Mouse (Mus musculus) MEL (cell line): ENCODE measurements around the gene Trim46. TPM values are rescaled to one million over a fixed set of nuclear protein-coding genes. Genes with fewer than 3 reads are reported as not detected.

Source experiments
- DNase-seq: peaks from one replicate; pipeline ENCODE4 v3.0.0; 2011; ENCODE audit warnings: low read depth, low spot score
- H3K27ac ChIP-seq: 2 replicates; pipeline ENCODE4 v1.5.1; 2012; ENCODE audit warnings: low read depth, mild to moderate bottlenecking, control low read depth, low read length, moderate library complexity; ENCODE audit not compliant: control insufficient read depth
- H3K27me3 ChIP-seq, 2 experiments: fragments of 150-350 bp in 1 of 2; sonication (generic) in 1 of 2; 2 replicates each; pipeline ENCODE4 v1.6.1; 2012; ENCODE audit warnings: low read length in 2 of 2, mild to moderate bottlenecking in 2 of 2, improper control_type of control experiment in 1 of 2, moderate library complexity in 1 of 2; ENCODE audit not compliant: insufficient read depth in 2 of 2, control insufficient read depth in 1 of 2
- H3K36me3 ChIP-seq, 2 experiments: 2 replicates each; pipeline ENCODE4 v1.6.1; 2012 to 2014; ENCODE audit warnings: low read length in 2 of 2, improper control_type of control experiment in 1 of 2, inconsistent platforms in 1 of 2, mild to moderate bottlenecking in 1 of 2; ENCODE audit not compliant: insufficient read depth in 2 of 2, control insufficient read depth in 1 of 2
- H3K4me1 ChIP-seq, 2 experiments: fragments of 150-350 bp in 1 of 2; sonication (generic) in 1 of 2; 2 replicates each; pipeline ENCODE4 v1.6.1; 2012; ENCODE audit warnings: low read length in 2 of 2, improper control_type of control experiment in 1 of 2, mild to moderate bottlenecking in 1 of 2; ENCODE audit not compliant: insufficient read depth in 2 of 2, control insufficient read depth in 1 of 2
- H3K4me3 ChIP-seq, 2 experiments: fragments of 150-350 bp in 1 of 2; sonication (generic) in 1 of 2; 2 replicates each; pipeline ENCODE4 v1.5.1; 2012; ENCODE audit warnings: low read depth in 2 of 2, low read length in 2 of 2, mild to moderate bottlenecking in 2 of 2, moderate library complexity in 2 of 2, control low read depth in 1 of 2, improper control_type of control experiment in 1 of 2; ENCODE audit not compliant: control insufficient read depth in 1 of 2, insufficient read depth in 1 of 2
- H3K79me2 ChIP-seq: 2 replicates; pipeline ENCODE4 v1.6.1; 2012; ENCODE audit warnings: mild to moderate bottlenecking, low read length, moderate library complexity; ENCODE audit not compliant: control insufficient read depth, poor library complexity, insufficient read depth
- H3K9ac ChIP-seq: 2 replicates; pipeline ENCODE4 v1.6.1; 2012; ENCODE audit warnings: low read depth, mild to moderate bottlenecking, control low read depth, low read length, moderate library complexity; ENCODE audit not compliant: control insufficient read depth, poor library complexity, severe bottlenecking
- H3K9me3 ChIP-seq: fragments of 150-350 bp; sonication (generic); replicated peaks from 2 replicates; pipeline ENCODE4 v1.6.1; 2012; ENCODE audit warnings: mild to moderate bottlenecking, low read length, improper control_type of control experiment, moderate library complexity; ENCODE audit not compliant: insufficient read depth
- BHLHE40 ChIP-seq: IDR thresholded peaks from 2 replicates; pipeline ENCODE4 v1.6.1; 2012; ENCODE audit warnings: low read depth, mild to moderate bottlenecking, inconsistent platforms, low read length, improper control_type of control experiment, borderline replicate concordance
- CHD1 ChIP-seq: IDR thresholded peaks from 2 replicates; pipeline ENCODE4 v1.6.1; 2012; ENCODE audit warnings: low read depth, mild to moderate bottlenecking, inconsistent platforms, low read length, improper control_type of control experiment
- CHD2 ChIP-seq: IDR thresholded peaks from 2 replicates; pipeline ENCODE4 v1.6.1; 2011; ENCODE audit warnings: low read length, improper control_type of control experiment
- CTCF ChIP-seq, 3 experiments: IDR thresholded peaks in 2 of 3; conservative IDR thresholded peaks in 1 of 3; 2 replicates each; pipeline ENCODE4 v1.5.1; 2011 to 2012; ENCODE audit warnings: low read length in 3 of 3, low read depth in 2 of 3, mild to moderate bottlenecking in 2 of 3, improper control_type of control experiment in 1 of 3, inconsistent platforms in 1 of 3, mixed read lengths in 1 of 3, moderate library complexity in 1 of 3; ENCODE audit not compliant: control insufficient read depth in 1 of 3, insufficient read depth in 1 of 3, poor library complexity in 1 of 3, severe bottlenecking in 1 of 3
- E2F4 ChIP-seq: IDR thresholded peaks from 2 replicates; pipeline ENCODE4 v1.6.1; 2011; ENCODE audit warnings: low read depth, low read length, improper control_type of control experiment, borderline replicate concordance
- ELF1 ChIP-seq: IDR thresholded peaks from 2 replicates; pipeline ENCODE4 v1.6.1; 2014; ENCODE audit warnings: low read depth, mild to moderate bottlenecking, inconsistent platforms, low read length, improper control_type of control experiment, moderate library complexity
- EP300 ChIP-seq, 2 experiments: IDR thresholded peaks; 2 replicates each; pipeline ENCODE4 v1.6.1; 2011; ENCODE audit warnings: improper control_type of control experiment in 2 of 2, low read length in 2 of 2, low read depth in 1 of 2, mild to moderate bottlenecking in 1 of 2
- ETS1 ChIP-seq: IDR thresholded peaks from 2 replicates; pipeline ENCODE4 v1.6.1; 2012; ENCODE audit warnings: low read depth, mild to moderate bottlenecking, inconsistent platforms, low read length, improper control_type of control experiment, moderate library complexity
- GATA1 ChIP-seq: IDR thresholded peaks from 2 replicates; pipeline ENCODE4 v1.6.1; 2011; ENCODE audit warnings: low read depth, low read length, improper control_type of control experiment
- HCFC1 ChIP-seq: IDR thresholded peaks from 2 replicates; pipeline ENCODE4 v1.6.1; 2012; ENCODE audit warnings: low read depth, mild to moderate bottlenecking, inconsistent platforms, low read length, improper control_type of control experiment, moderate library complexity
- JUND ChIP-seq: IDR thresholded peaks from 2 replicates; pipeline ENCODE4 v1.6.1; 2011; ENCODE audit warnings: low read depth, mild to moderate bottlenecking, improper control_type of control experiment, low read length
- MAX ChIP-seq: IDR thresholded peaks from 2 replicates; pipeline ENCODE4 v1.6.1; 2011; ENCODE audit warnings: low read length, improper control_type of control experiment
- MEF2A ChIP-seq: IDR thresholded peaks from 2 replicates; pipeline ENCODE4 v1.6.1; 2014; ENCODE audit warnings: low read depth, mild to moderate bottlenecking, inconsistent platforms, low read length, improper control_type of control experiment; ENCODE audit not compliant: poor library complexity, insufficient replicate concordance, severe bottlenecking; ENCODE audit errors: extremely low read depth
- NELFE ChIP-seq: IDR thresholded peaks from 2 replicates; pipeline ENCODE4 v1.6.1; 2011; ENCODE audit warnings: low read depth, low read length, improper control_type of control experiment
- POLR2A ChIP-seq, 2 experiments: IDR thresholded peaks; 2 replicates each; pipeline ENCODE4 v1.6.1; 2011 to 2012; ENCODE audit warnings: low read length in 2 of 2, mild to moderate bottlenecking in 2 of 2, control low read depth in 1 of 2, improper control_type of control experiment in 1 of 2, low read depth in 1 of 2, moderate library complexity in 1 of 2; ENCODE audit not compliant: control insufficient read depth in 1 of 2, insufficient read depth in 1 of 2, poor library complexity in 1 of 2
- POLR2AphosphoS5 ChIP-seq: IDR thresholded peaks from 2 replicates; pipeline ENCODE4 v1.6.1; 2012; ENCODE audit warnings: low read depth, borderline replicate concordance, mild to moderate bottlenecking, inconsistent platforms, low read length, moderate library complexity, mixed read lengths
- SIN3A ChIP-seq: IDR thresholded peaks from 2 replicates; pipeline ENCODE4 v1.6.1; 2012; ENCODE audit warnings: low read length, improper control_type of control experiment, inconsistent platforms
- SMC3 ChIP-seq: IDR thresholded peaks from 2 replicates; pipeline ENCODE4 v1.6.1; 2011; ENCODE audit warnings: low read depth, low read length, improper control_type of control experiment
- TAL1 ChIP-seq: IDR thresholded peaks from 2 replicates; pipeline ENCODE4 v1.6.1; 2012; ENCODE audit warnings: mild to moderate bottlenecking, inconsistent platforms, low read length, moderate library complexity, mixed read lengths
- TCF12 ChIP-seq: IDR thresholded peaks from 2 replicates; pipeline ENCODE4 v1.6.1; 2014; ENCODE audit warnings: low read depth, mild to moderate bottlenecking, inconsistent platforms, low read length, improper control_type of control experiment, moderate library complexity
- ZC3H11A ChIP-seq: IDR thresholded peaks from 2 replicates; pipeline ENCODE4 v1.6.1; 2012; ENCODE audit warnings: low read depth, mild to moderate bottlenecking, inconsistent platforms, low read length, improper control_type of control experiment
- ZKSCAN1 ChIP-seq: IDR thresholded peaks from 2 replicates; pipeline ENCODE4 v1.6.1; 2012; ENCODE audit warnings: low read depth, mild to moderate bottlenecking, inconsistent platforms, low read length, improper control_type of control experiment, moderate library complexity
- ZMIZ1 ChIP-seq: IDR thresholded peaks from 2 replicates; pipeline ENCODE4 v1.6.1; 2012; ENCODE audit warnings: low read depth, mild to moderate bottlenecking, inconsistent platforms, low read length, improper control_type of control experiment, moderate library complexity
- polyA plus RNA-seq, 2 experiments: library from polyadenylated mRNA; stranded (reverse) in 1 of 2; unstranded in 1 of 2; fragments of >175 nt in 1 of 2; fragments of >200 nt in 1 of 2; gene quantifications; 2 replicates each; pipeline versions ENCODE4 v1.2.1 to v1.2.4; 2012; ENCODE audit warnings: low replicate concordance in 2 of 2, low read depth in 1 of 2; ENCODE audit not compliant: insufficient read length in 2 of 2, insufficient read depth in 1 of 2, missing spikeins in 1 of 2
- total RNA-seq: library from RNA; depleted of rRNA; stranded (reverse); fragments of 300-350 nt; gene quantifications from 2 replicates; pipeline ENCODE4 v1.2.3, GENCODE M21; 2012

The Trim46 gene
- total and polyA plus RNA-seq, 3 experiments: 3.3 to 7.7 TPM; not detected in 1

GRCm38 (mm10) chr3:89225321-89225815 is 20.7 kb downstream of the Trim46 start:
- Histone ChIP-seq H3K4me3 (no peak overlapping the region), H3K27me3 (no peaks in the 10 kb centered on the region), H3K9ac (no peak overlapping the region), H3K79me2 (no peaks in the 10 kb centered on the region), H3K9me3 (no peaks in the 10 kb centered on the region), H3K36me3 (peaks cover 0 to 2% of the 10 kb centered on the region in 2 experiments; a peak in 1 of 4 replicates), H3K4me1 (peaks cover 2 to 8% of the 10 kb centered on the region in 2 experiments; a peak in 3 of 4 replicates), H3K27ac (no peak overlapping the region)
- TF ChIP-seq SIN3A (no peak), CTCF (IDR thresholded peaks at IDR 0.05 in 2 of 3, conservative IDR thresholded peaks at IDR 0.05 in 1 of 3; ENCODE audit: control insufficient read depth in 1 of 3, insufficient read depth in 1 of 3, low read depth in 2 of 3, low read length in 3 of 3, poor library complexity in 1 of 3, severe bottlenecking in 1 of 3) (no peak), POLR2A (IDR thresholded peaks at IDR 0.05; ENCODE audit: control insufficient read depth in 1 of 2, insufficient read depth in 1 of 2, low read depth in 1 of 2, low read length in 2 of 2, poor library complexity in 1 of 2) (no peak), POLR2AphosphoS5 (no peak), GATA1 (no peak), JUND (no peak), CHD2 (no peak), MAX (no peak), ZC3H11A (no peak), ELF1 (no peak), ETS1 (no peak), SMC3 (no peak), MEF2A (no peak), NELFE (no peak), TCF12 (no peak), ZKSCAN1 (no peak), ZMIZ1 (no peak), CHD1 (no peak)
- DNase-seq: no peak

- Histone ChIP-seq H3K9me3 (no peaks in the 10 kb centered on the region), H3K27ac (no peak overlapping the region), H3K9ac (no peak overlapping the region), H3K4me1 (peaks cover 2 to 8% of the 10 kb centered on the region in 2 experiments; a peak in 3 of 4 replicates), H3K79me2 (no peaks in the 10 kb centered on the region), H3K4me3 (no peak overlapping the region), H3K36me3 (peaks cover 0 to 2% of the 10 kb centered on the region in 2 experiments; a peak in 1 of 4 replicates), H3K27me3 (no peaks in the 10 kb centered on the region)
- TF ChIP-seq POLR2A (IDR thresholded peaks at IDR 0.05; ENCODE audit: control insufficient read depth in 1 of 2, insufficient read depth in 1 of 2, low read depth in 1 of 2, low read length in 2 of 2, poor library complexity in 1 of 2): no peak
- TF ChIP-seq SMC3: no peak
- no peak for TF ChIP-seq TAL1
- TF ChIP-seq BHLHE40: no peak
- TF ChIP-seq HCFC1: no peak
- TF ChIP-seq GATA1: no peak
- no peak for TF ChIP-seq E2F4
- TF ChIP-seq JUND: no peak
- TF ChIP-seq ELF1: no peak
- TF ChIP-seq ETS1: no peak
- no peak for TF ChIP-seq EP300 (IDR thresholded peaks at IDR 0.05; ENCODE audit: low read depth in 1 of 2, low read length in 2 of 2)
- TF ChIP-seq POLR2AphosphoS5: no peak
- no peak for DNase-seq
Observed at GRCm38 (mm10) chr3:89224796-89225195, 21.3 kb downstream of the Trim46 start.
